Mouse (Mus musculus) erythroblast, embryonic 14.5 days (primary cell): Measurements from ENCODE around the gene AU015836.

Source experiments
- GATA1 ChIP-seq: IDR thresholded peaks from 2 replicates; pipeline ENCODE4 v1.6.1; 2012; ENCODE audit warnings: low read length, inconsistent platforms, mixed read lengths
- TAL1 ChIP-seq: IDR thresholded peaks from 3 replicates; pipeline ENCODE4 v1.6.1; 2012; ENCODE audit warnings: low read length, inconsistent platforms, mixed read lengths

GRCm38 (mm10) chrX:93956727-93957126 is 11.7 kb upstream of the AU015836 start:
- no peak for TF ChIP-seq GATA1
- no peak for TF ChIP-seq TAL1
